ENCODE assay signal across 24 mouse cellular contexts in the genomic region with DNA sequence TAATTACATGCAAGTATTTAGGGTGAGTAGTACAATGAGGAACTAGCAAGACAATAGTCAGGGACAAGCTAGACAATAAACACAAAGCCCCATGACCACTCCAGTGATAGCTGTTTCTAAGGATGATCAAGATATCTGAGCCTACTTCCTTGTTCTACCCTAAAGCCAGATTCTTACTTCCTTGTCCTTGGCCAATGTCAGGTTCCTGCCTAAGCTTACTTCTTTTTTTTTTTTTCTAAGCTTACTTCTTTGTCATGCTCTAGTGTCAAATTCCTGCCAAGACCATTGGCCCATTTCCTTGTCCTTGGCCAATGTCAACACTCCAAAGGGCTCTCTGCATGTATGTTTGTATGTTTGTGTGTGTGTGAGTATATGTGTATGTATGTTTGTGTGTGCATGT. TPM values are rescaled to one million over a fixed set of nuclear protein-coding genes. Genes with fewer than 3 reads are reported as not detected.
DNase-seq lines count a peak whose midpoint lies in the region; ATAC-seq lines count a peak whose summit lies in the region.
"Had no signal": no experiment of that assay in that cellular context is flagged by ENCODE, and none has a peak within 500 bp of the region (broad histone marks: within the 10 kb centered on the region; RNA-seq: fewer than 3 reads in every experiment).

No protein-coding gene starts in this region.

- H3K79me2 ChIP-seq in macrophage (ENCODE audit: inconsistent target), result no peaks in the 10 kb centered on the region

- H3K27ac ChIP-seq in macrophage, result peak overlapping the region; percentile 22; the same call in 1 of the 2 replicates
- no peak overlapping the region for H3K27ac ChIP-seq in forebrain, embryonic 16.5 days (ENCODE audit: low read length)
- H3K27ac ChIP-seq: embryonic facial prominence, embryonic 13.5 days; forebrain, embryonic 12.5 days; heart, adult 2 months; hindbrain, embryonic 10.5 days; hindbrain, embryonic 14.5 days; intestine, embryonic 15.5 days had no signal

- no peaks in the 10 kb centered on the region for H3K9me3 ChIP-seq in forebrain, embryonic 16.5 days (ENCODE audit: control insufficient read depth, low read length)
- H3K9me3 ChIP-seq: hindbrain, embryonic 10.5 days; intestine, embryonic 15.5 days had no signal

- H3K9ac ChIP-seq in forebrain, embryonic 16.5 days (replicated peaks; ENCODE audit: low read depth, low read length), result no peak overlapping the region
- H3K9ac ChIP-seq: embryonic facial prominence, embryonic 13.5 days; forebrain, embryonic 12.5 days; forebrain, postnatal 0 days; heart, embryonic 12.5 days; hindbrain, embryonic 14.5 days; intestine, embryonic 15.5 days had no signal

- no peak overlapping the region for H3K4me3 ChIP-seq in macrophage (ENCODE audit: inconsistent target)
- no peak overlapping the region for H3K4me3 ChIP-seq in forebrain, embryonic 16.5 days (replicated peaks; ENCODE audit: low read length)
- H3K4me3 ChIP-seq: embryonic facial prominence, embryonic 13.5 days; forebrain, embryonic 12.5 days; heart, adult 2 months; heart, embryonic 12.5 days; hindbrain, embryonic 10.5 days; intestine, embryonic 15.5 days had no signal

- H3K36me3 ChIP-seq in macrophage (ENCODE audit: inconsistent target), result no peaks in the 10 kb centered on the region
- no peaks in the 10 kb centered on the region for H3K36me3 ChIP-seq in splenic B cell, adult 2 months (ENCODE audit: control insufficient read depth, insufficient read depth, low read length, poor library complexity, severe bottlenecking)
- H3K36me3 ChIP-seq in forebrain, embryonic 16.5 days (ENCODE audit: control insufficient read depth, insufficient read depth), result no peaks in the 10 kb centered on the region
- H3K36me3 ChIP-seq: embryonic facial prominence, embryonic 13.5 days; forebrain, embryonic 12.5 days; G1E; heart, embryonic 12.5 days; hindbrain, embryonic 10.5 days; intestine, embryonic 15.5 days had no signal

- no peak for ATAC-seq in forebrain, embryonic 16.5 days
- ATAC-seq: forebrain, postnatal 0 days; intestine, embryonic 15.5 days; Patski had no signal

- no peaks in the 10 kb centered on the region for H3K4me1 ChIP-seq in forebrain, embryonic 16.5 days (replicated peaks; ENCODE audit: control insufficient read depth, insufficient read depth, low read length)
- H3K4me1 ChIP-seq: embryonic facial prominence, embryonic 13.5 days; forebrain, embryonic 12.5 days; heart, embryonic 12.5 days; hindbrain, embryonic 10.5 days; intestine, embryonic 15.5 days had no signal

- H3K4me2 ChIP-seq in forebrain, embryonic 16.5 days (ENCODE audit: low read length), result no peak overlapping the region
- H3K4me2 ChIP-seq: embryonic facial prominence, embryonic 13.5 days; forebrain, embryonic 12.5 days; heart, embryonic 12.5 days; hindbrain, embryonic 14.5 days; intestine, embryonic 15.5 days had no signal

- DNase-seq in ES-CJ7 (ENCODE audit: low read depth, low spot score) (peak; percentile 76), MEL-GATA-1-ER (ENCODE audit: extremely low read depth, low read depth) (peak; percentile 50)
- peak; percentile 8 for DNase-seq in splenic B cell, adult 2 months (ENCODE audit: low read depth, low spot score)
- DNase-seq in spleen, adult 12 weeks (ENCODE audit: low spot score), result no peak
- no peak for DNase-seq in ovary, postnatal 10 days (ENCODE audit: low spot score)
- DNase-seq: adrenal gland, adult 8-10 months; adrenal gland, postnatal 36 days; B cell, adult 2 months; cerebellum, adult 11 months; cerebellum, adult 8-10 months; cerebellum, postnatal 36 days; forebrain, postnatal 0 days; gastrocnemius, postnatal 14 days; heart, adult 2 months had no signal

- no peaks in the 10 kb centered on the region for H3K27me3 ChIP-seq in splenic B cell, adult 2 months (ENCODE audit: control insufficient read depth, insufficient read depth, low read length, poor library complexity, severe bottlenecking)
- H3K27me3 ChIP-seq in forebrain, embryonic 16.5 days (replicated peaks; ENCODE audit: control insufficient read depth, insufficient read depth, low read length), result no peaks in the 10 kb centered on the region
- H3K27me3 ChIP-seq: embryonic facial prominence, embryonic 13.5 days; forebrain, embryonic 12.5 days; heart, embryonic 12.5 days; intestine, embryonic 15.5 days; Patski had no signal

RNA-seq across cellular contexts. Expression of a gene that starts 47.9 kb away (rescaled TPM):
- 1,000 to 10,000 TPM in 2 of 26 experiments, 100 to 1,000 TPM in 24; 240 to 1,192 (median 525) TPM for total RNA-seq in macrophage (2018; cell fraction: chromatin; rRNA removed)
- total RNA-seq in macrophage (2018; cell fraction: cytosol; rRNA removed), result 100 to 1,000 TPM in 8 of 26 experiments, 10 to 100 TPM in 18; 49.3 to 133 (median 69.6) TPM
- total RNA-seq in macrophage (2018; cell fraction: nucleus; rRNA removed), result 100 to 1,000 TPM; 183 to 806 (median 358) TPM
- 17.9 to 42.9 TPM (median 39.0 TPM) in 3 replicates for polyA plus RNA-seq in macrophage (2018)
- 34.8 and 41.3 TPM in 2 replicates for polyA plus RNA-seq in forebrain, embryonic 16.5 days (2015; fragmentation: Nextera tagmentation; extraction: Ambion mirVana)

RNA-seq across cellular contexts. Expression of a gene that starts 51.5 kb away (rescaled TPM):
- total RNA-seq in macrophage (2018; cell fraction: chromatin; rRNA removed), result 1 to 10 TPM in 12 of 26 experiments, under 1 TPM in 14; 0.17 to 4.8 (median 0.81) TPM
- under 1 TPM in 25 of 26 experiments, not detected in 1; 0.06 to 0.44 (median 0.18) TPM for total RNA-seq in macrophage (2018; cell fraction: cytosol; rRNA removed)
- total RNA-seq in macrophage (2018; cell fraction: nucleus; rRNA removed), result 1 to 10 TPM in 9 of 26 experiments, under 1 TPM in 17; 0.10 to 3.4 (median 0.53) TPM
- 0.06 to 0.09 TPM (median 0.06 TPM) in 3 replicates for polyA plus RNA-seq in macrophage (2018)
- 32.4 and 41.7 TPM in 2 replicates for polyA plus RNA-seq in forebrain, embryonic 16.5 days (2015; fragmentation: Nextera tagmentation; extraction: Ambion mirVana)

Comparison
In these comparisons a context has a peak if more than half of its experiments do, and no peak if none do; other contexts are left out.
1. DNase-seq: peak in ES-CJ7 (single experiment), MEL-GATA-1-ER (single experiment) and splenic B cell, adult 2 months (single experiment); none in spleen, adult 12 weeks (single experiment) and ovary, postnatal 10 days (single experiment).
2. RNA of a gene that starts 51.5 kb away (polyA plus RNA-seq): 32.4 to 41.7 TPM in forebrain, embryonic 16.5 days; 0.06 to 0.09 TPM in macrophage; every median in the first group is over 10 times any median in the second.